Mouse (Mus musculus): ENCODE data around the gene Fcf1. TPM values are rescaled to one million over a fixed set of nuclear protein-coding genes. Genes with fewer than 3 reads are reported as not detected.

The Fcf1 gene
- polyA plus RNA-seq (2014; fragmentation: Nextera tagmentation; extraction: Ambion mirVana) = 163 and 169 TPM in 2 replicates

DNA sequence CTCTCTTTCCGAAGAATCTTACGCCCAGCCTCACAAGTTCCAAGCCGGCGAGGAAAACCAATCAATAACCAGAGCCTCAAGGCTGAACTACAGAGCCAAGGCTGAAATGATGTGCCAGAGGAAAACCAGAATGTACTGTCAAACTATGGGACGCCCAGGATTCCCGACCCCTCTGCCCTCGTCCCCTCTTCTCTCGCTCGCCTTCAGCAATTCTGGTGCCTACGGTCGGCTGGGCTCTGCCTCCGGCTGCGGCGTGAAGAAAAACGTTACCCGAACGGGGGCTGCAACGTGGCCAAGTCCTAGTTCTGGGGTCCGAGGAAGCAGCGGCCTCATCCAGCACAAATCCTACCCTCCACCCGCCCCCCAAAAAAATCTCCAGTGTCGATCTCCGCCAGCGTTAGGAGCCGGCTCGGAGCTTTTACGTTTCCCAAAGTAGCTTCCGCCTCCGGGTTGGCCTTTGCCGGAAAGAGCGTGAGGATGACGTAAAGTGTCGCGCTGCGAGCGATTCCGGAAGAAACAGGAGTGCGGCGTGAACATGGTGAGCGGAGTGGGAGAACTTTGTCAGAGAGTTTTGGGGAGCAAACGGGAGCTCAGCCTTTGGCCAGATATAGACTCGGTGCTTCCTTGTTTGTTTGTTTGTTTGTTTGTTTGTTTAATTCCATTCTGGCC is at the start of gene Fcf1, which contains the start of gene Arel1:
Gene Fcf1 (plus strand): TSS at position 470 of the 669 bp plus-strand sequence.
Gene Arel1 (minus strand): TSS at position 473 of the 669 bp plus-strand sequence.
- ATAC-seq (replicated peaks; ENCODE audit: insufficient number of reproducible peaks, low FRiP score, low TSS enrichment, low read depth) = 0 out of 2 replicates have a peak, but pooled peaks have one; percentile 39
- H3K27me3 ChIP-seq (ENCODE audit: control insufficient read depth, insufficient read depth, low read length) = no peaks in the 10 kb centered on the region
- H3K9ac ChIP-seq (replicated peaks; ENCODE audit: low read length) = peak within 1 kb of the TSS; percentile 85
- H3K4me3 ChIP-seq (ENCODE audit: low read depth, low read length) = peak within 1 kb of the TSS; percentile 81
- H3K4me2 ChIP-seq (ENCODE audit: low read depth, low read length) = peak within 1 kb of the TSS; percentile 89
- H3K4me1 ChIP-seq (ENCODE audit: control insufficient read depth, insufficient read depth, low read length) = no peaks in the 10 kb centered on the region
- no peaks in the 10 kb centered on the region for H3K36me3 ChIP-seq (replicated peaks; ENCODE audit: control insufficient read depth, insufficient read depth, low read depth, low read length)
- no peaks in the 10 kb centered on the region for H3K9me3 ChIP-seq (replicated peaks; ENCODE audit: control insufficient read depth, low read length)
- no peak within 1 kb of the TSS for H3K27ac ChIP-seq (replicated peaks; ENCODE audit: low read depth, low read length)
- peak; percentile 95 for DNase-seq (ENCODE audit: low spot score)
- WGBS = 0% methylated on average over 42 of the region's 42 CpGs

DNA sequence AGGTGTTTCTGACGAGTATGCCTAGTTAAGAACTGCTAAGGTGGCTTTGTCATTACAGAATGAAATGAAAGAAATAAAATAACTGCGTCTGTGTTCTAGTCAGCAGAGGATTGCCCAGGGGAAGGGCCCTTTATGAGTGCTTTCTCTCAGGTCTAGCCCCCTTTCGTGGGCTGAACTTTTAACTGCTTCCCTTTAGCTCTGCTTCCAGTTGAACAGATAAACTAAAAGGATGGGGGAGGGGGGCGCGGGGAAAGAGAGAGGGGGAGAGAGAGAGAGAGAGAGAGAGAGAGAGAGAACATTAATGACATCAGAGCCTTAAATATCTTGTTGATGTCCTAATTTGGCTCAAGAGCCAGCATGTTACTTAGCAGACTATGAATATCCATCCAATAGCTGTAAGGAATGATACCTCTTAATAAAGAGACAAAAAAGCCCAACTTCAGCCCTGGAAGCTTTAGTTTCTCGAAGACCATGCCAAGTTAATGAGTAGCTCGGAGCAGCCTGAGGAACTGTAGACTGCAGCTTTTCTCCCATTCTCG is 48.7 kb upstream of the Fcf1 start:
- no peak overlapping the region for H3K4me2 ChIP-seq (ENCODE audit: low read depth, low read length)
- peaks cover 4% of the 10 kb centered on the region; the same call in 1 of the 2 replicates for H3K36me3 ChIP-seq (replicated peaks; ENCODE audit: control insufficient read depth, insufficient read depth, low read depth, low read length)
- no peaks in the 10 kb centered on the region for H3K4me1 ChIP-seq (ENCODE audit: control insufficient read depth, insufficient read depth, low read length)
- DNase-seq (ENCODE audit: low spot score) (no peak), ATAC-seq (replicated peaks; ENCODE audit: insufficient number of reproducible peaks, low FRiP score, low TSS enrichment, low read depth) (no peak)
- H3K9me3 ChIP-seq (replicated peaks; ENCODE audit: control insufficient read depth, low read length) = no peaks in the 10 kb centered on the region
- H3K9ac ChIP-seq (replicated peaks; ENCODE audit: low read length) = no peak overlapping the region
- H3K27ac ChIP-seq (replicated peaks; ENCODE audit: low read depth, low read length) = no peak overlapping the region
- H3K27me3 ChIP-seq (ENCODE audit: control insufficient read depth, insufficient read depth, low read length) = no peaks in the 10 kb centered on the region
- 83% methylated on average over 8 of the region's 8 CpGs for WGBS
- no peak overlapping the region for H3K4me3 ChIP-seq (ENCODE audit: low read depth, low read length)

GRCm38 (mm10) chr12:84924324-84924723 is 46.4 kb upstream of the Fcf1 start:
- WGBS = 89% methylated on average over 5 of the region's 5 CpGs
- Histone ChIP-seq H3K4me3 (ENCODE audit: low read depth, low read length) (no peak overlapping the region), H3K27me3 (ENCODE audit: control insufficient read depth, insufficient read depth, low read length) (no peaks in the 10 kb centered on the region), H3K9me3 (replicated peaks; ENCODE audit: control insufficient read depth, low read length) (no peaks in the 10 kb centered on the region), H3K4me1 (ENCODE audit: control insufficient read depth, insufficient read depth, low read length) (no peaks in the 10 kb centered on the region), H3K27ac (replicated peaks; ENCODE audit: low read depth, low read length) (no peak overlapping the region), H3K9ac (replicated peaks; ENCODE audit: low read length) (no peak overlapping the region), H3K4me2 (ENCODE audit: low read depth, low read length) (no peak overlapping the region), H3K36me3 (replicated peaks; ENCODE audit: control insufficient read depth, insufficient read depth, low read depth, low read length) (peaks cover 2% of the 10 kb centered on the region)
- ATAC-seq (replicated peaks; ENCODE audit: insufficient number of reproducible peaks, low FRiP score, low TSS enrichment, low read depth) = no peak
- DNase-seq (ENCODE audit: low spot score) = no peak

DNA sequence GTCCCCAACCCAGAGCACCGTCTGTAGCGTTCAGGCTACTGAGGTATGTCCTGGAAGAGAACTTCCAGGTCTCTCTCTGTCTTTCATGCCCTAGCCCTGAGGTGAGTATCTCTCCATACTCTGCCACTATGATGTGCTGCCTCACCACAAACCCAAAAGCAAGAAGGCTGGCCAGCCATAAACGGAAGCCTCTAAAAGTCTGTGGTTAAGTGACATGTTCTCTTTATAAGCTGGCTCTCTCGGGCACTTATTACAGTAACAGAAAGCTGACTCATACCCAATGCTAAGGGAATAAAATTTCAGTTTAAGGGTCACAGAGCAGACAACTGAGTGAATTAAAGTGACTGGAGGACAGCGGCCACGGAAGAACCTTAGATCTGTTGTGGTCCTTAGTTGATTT is 44.2 kb upstream of the Fcf1 start:
- 93% methylated on average over 6 of the region's 6 CpGs for WGBS
- DNase-seq (ENCODE audit: low spot score) (no peak), ATAC-seq (replicated peaks; ENCODE audit: insufficient number of reproducible peaks, low FRiP score, low TSS enrichment, low read depth) (no peak)
- H3K27ac ChIP-seq (replicated peaks; ENCODE audit: low read depth, low read length) = no peak overlapping the region
- H3K4me2 ChIP-seq (ENCODE audit: low read depth, low read length) = no peak overlapping the region
- H3K9ac ChIP-seq (replicated peaks; ENCODE audit: low read length) = no peak overlapping the region
- H3K4me3 ChIP-seq (ENCODE audit: low read depth, low read length) = no peak overlapping the region
- no peaks in the 10 kb centered on the region for H3K27me3 ChIP-seq (ENCODE audit: control insufficient read depth, insufficient read depth, low read length)
- H3K4me1 ChIP-seq (ENCODE audit: control insufficient read depth, insufficient read depth, low read length) = no peaks in the 10 kb centered on the region
- H3K9me3 ChIP-seq (replicated peaks; ENCODE audit: control insufficient read depth, low read length) = no peaks in the 10 kb centered on the region
- no peaks in the 10 kb centered on the region; the same call in 1 of the 2 replicates for H3K36me3 ChIP-seq (replicated peaks; ENCODE audit: control insufficient read depth, insufficient read depth, low read depth, low read length)

DNA sequence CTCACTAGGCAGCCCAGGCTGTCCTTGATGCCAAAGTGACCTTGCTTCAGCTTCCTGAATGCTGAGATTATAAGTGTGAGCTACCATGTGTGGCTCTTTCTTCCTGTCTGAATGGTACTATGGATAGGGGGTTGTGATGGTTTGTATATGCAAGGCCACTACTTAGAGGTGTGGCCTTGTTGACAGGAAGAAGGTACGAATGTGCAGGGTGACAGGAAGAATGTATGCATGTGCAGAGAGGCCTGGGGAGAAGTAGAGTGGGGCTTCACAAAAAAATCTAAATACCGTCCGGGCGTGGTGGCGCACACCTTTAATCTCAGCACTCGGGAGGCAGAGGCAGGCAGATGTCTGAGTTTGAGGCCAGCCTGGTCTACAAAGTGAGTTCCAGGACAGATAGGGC is 38.5 kb upstream of the Fcf1 start:
- no peak for ATAC-seq (replicated peaks; ENCODE audit: insufficient number of reproducible peaks, low FRiP score, low TSS enrichment, low read depth)
- no peak for DNase-seq (ENCODE audit: low spot score)
- 93% methylated on average over 6 of the region's 6 CpGs for WGBS
- H3K27ac ChIP-seq (replicated peaks; ENCODE audit: low read depth, low read length) = no peak overlapping the region
- H3K4me2 ChIP-seq (ENCODE audit: low read depth, low read length) = no peak overlapping the region
- H3K27me3 ChIP-seq (ENCODE audit: control insufficient read depth, insufficient read depth, low read length) = no peaks in the 10 kb centered on the region
- H3K9ac ChIP-seq (replicated peaks; ENCODE audit: low read length) = no peak overlapping the region
- H3K9me3 ChIP-seq (replicated peaks; ENCODE audit: control insufficient read depth, low read length) = no peaks in the 10 kb centered on the region
- H3K4me1 ChIP-seq (ENCODE audit: control insufficient read depth, insufficient read depth, low read length) = no peaks in the 10 kb centered on the region
- no peak overlapping the region for H3K4me3 ChIP-seq (ENCODE audit: low read depth, low read length)
- no peaks in the 10 kb centered on the region; the same call in 1 of the 2 replicates for H3K36me3 ChIP-seq (replicated peaks; ENCODE audit: control insufficient read depth, insufficient read depth, low read depth, low read length)

DNA sequence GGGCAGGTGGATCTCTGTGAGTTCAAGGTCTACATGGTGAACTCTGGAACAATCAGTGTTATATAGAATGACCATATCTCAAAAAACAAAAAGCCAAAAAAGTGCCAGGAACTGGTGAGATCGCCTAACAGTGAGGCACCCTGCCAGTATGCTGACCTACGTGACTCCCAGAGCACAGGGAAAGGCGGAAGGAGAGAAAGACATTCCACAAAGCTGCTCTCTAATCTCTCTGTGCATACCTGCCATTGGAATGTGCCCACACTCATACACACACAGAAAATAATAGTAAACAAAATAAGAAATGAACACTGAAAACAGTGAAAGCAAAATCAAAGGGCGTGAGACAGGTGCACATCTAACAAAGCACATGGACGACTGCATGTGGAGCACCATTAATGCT is 35.4 kb upstream of the Fcf1 start:
- Histone ChIP-seq H3K4me3 (ENCODE audit: low read depth, low read length) (no peak overlapping the region), H3K27me3 (ENCODE audit: control insufficient read depth, insufficient read depth, low read length) (no peaks in the 10 kb centered on the region), H3K4me2 (ENCODE audit: low read depth, low read length) (no peak overlapping the region), H3K27ac (replicated peaks; ENCODE audit: low read depth, low read length) (no peak overlapping the region), H3K9ac (replicated peaks; ENCODE audit: low read length) (no peak overlapping the region), H3K36me3 (replicated peaks; ENCODE audit: control insufficient read depth, insufficient read depth, low read depth, low read length) (no peaks in the 10 kb centered on the region), H3K9me3 (replicated peaks; ENCODE audit: control insufficient read depth, low read length) (no peaks in the 10 kb centered on the region), H3K4me1 (ENCODE audit: control insufficient read depth, insufficient read depth, low read length) (no peaks in the 10 kb centered on the region)
- DNase-seq (ENCODE audit: low spot score) = no peak
- 87% methylated on average over 5 of the region's 5 CpGs for WGBS
- ATAC-seq (replicated peaks; ENCODE audit: insufficient number of reproducible peaks, low FRiP score, low TSS enrichment, low read depth) = no peak

GRCm38 (mm10) chr12:84939117-84939516 is 31.6 kb upstream of the Fcf1 start:
- Histone ChIP-seq H3K27ac (replicated peaks; ENCODE audit: low read depth, low read length) (no peak overlapping the region), H3K9me3 (replicated peaks; ENCODE audit: control insufficient read depth, low read length) (no peaks in the 10 kb centered on the region), H3K36me3 (replicated peaks; ENCODE audit: control insufficient read depth, insufficient read depth, low read depth, low read length) (no peaks in the 10 kb centered on the region), H3K27me3 (ENCODE audit: control insufficient read depth, insufficient read depth, low read length) (no peaks in the 10 kb centered on the region), H3K4me3 (ENCODE audit: low read depth, low read length) (no peak overlapping the region), H3K4me1 (ENCODE audit: control insufficient read depth, insufficient read depth, low read length) (no peaks in the 10 kb centered on the region), H3K9ac (replicated peaks; ENCODE audit: low read length) (no peak overlapping the region), H3K4me2 (ENCODE audit: low read depth, low read length) (no peak overlapping the region)
- WGBS = 94% methylated on average over 7 of the region's 7 CpGs
- ATAC-seq (replicated peaks; ENCODE audit: insufficient number of reproducible peaks, low FRiP score, low TSS enrichment, low read depth) (no peak), DNase-seq (ENCODE audit: low spot score) (no peak)

DNA sequence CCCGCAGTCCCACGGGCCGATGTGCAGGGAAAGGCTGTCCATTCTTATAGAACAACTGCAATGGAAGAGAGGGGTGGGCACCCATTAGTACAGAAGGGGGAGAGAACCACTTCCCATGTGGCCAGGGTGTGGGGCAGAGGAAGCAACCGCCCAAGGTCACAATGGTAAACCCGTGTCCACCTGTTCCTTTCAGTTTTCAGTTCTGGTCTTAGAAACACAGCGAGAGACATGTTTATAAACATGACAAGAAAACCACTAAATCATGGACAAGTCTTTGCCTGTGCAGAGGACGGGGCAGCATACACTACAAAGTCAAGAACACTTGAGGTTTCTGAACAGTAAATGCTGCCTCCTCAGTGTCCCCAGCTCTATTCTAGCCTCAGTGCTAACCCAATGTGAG is 30.4 kb upstream of the Fcf1 start:
- Histone ChIP-seq H3K9me3 (replicated peaks; ENCODE audit: control insufficient read depth, low read length) (no peaks in the 10 kb centered on the region), H3K4me1 (ENCODE audit: control insufficient read depth, insufficient read depth, low read length) (no peaks in the 10 kb centered on the region), H3K4me3 (ENCODE audit: low read depth, low read length) (no peak overlapping the region), H3K27ac (replicated peaks; ENCODE audit: low read depth, low read length) (no peak overlapping the region), H3K27me3 (ENCODE audit: control insufficient read depth, insufficient read depth, low read length) (no peaks in the 10 kb centered on the region), H3K4me2 (ENCODE audit: low read depth, low read length) (no peak overlapping the region), H3K9ac (replicated peaks; ENCODE audit: low read length) (no peak overlapping the region), H3K36me3 (replicated peaks; ENCODE audit: control insufficient read depth, insufficient read depth, low read depth, low read length) (no peaks in the 10 kb centered on the region)
- ATAC-seq (replicated peaks; ENCODE audit: insufficient number of reproducible peaks, low FRiP score, low TSS enrichment, low read depth) = no peak
- no peak for DNase-seq (ENCODE audit: low spot score)
- 92% methylated on average over 7 of the region's 7 CpGs for WGBS
